Mouse (Mus musculus) thymus, postnatal 25 days (tissue): ENCODE measurements at regions not wholly inside any gene's neighbourhood (a gene's known extent, or its start where the extent isn't known, plus 50 kb on each side); places are given as distances from the start of the nearest gene placed in this dataset.

Source experiments
- DNase-seq: peaks from one replicate; pipeline ENCODE4 v3.0.0; 2022

DNA sequence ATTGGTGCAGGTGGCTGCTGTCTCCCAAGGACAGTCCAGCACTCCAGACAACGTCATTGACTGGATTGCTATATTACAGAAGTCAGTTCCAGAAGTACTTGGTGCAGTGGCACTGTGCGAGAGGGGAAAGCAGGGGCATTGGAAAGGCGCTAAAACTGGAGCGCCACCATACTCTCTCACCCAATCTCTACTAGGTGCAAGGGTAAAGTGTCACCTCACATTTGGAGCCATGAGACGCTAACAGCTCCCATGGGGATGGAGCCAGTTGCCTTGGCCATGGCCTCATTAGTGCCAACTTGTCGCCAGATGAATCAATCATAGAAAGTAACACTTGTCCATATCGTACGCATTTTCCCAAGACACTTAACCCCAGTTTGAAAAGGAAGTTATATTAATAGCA, 1617.2 kb upstream of the Gulo start:
- no peak for DNase-seq

DNA sequence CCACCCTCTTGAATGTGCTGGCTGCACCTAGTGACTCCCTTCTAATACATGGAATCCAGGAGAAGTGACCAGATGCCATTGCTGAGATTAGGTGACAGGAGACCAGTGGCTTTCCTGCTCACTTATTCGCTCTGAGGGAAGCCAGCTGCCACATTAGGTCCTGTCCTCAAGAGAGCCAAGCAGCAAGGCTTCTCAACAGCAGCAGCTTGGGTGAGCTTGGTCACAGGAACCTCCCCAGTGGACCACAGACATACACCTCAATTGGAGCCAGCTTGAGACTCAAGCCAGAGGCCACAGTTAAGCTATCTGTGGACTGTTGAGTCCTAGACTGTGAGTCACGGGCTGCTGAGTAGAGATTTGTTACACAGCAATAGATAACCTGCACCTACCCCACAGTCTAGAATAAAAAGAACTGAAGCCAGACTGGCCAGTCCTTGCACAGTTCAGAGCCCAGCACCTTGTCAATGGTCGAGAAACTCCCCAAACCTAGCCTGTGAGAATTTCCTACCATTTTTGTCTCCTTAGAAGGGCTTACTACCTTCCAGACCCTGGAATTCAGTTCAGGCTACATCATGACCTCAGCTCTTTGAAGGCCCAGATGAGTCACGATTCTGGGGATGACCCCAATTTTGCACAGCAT, 1615.0 kb upstream of the Gulo start:
- no peak for DNase-seq

DNA sequence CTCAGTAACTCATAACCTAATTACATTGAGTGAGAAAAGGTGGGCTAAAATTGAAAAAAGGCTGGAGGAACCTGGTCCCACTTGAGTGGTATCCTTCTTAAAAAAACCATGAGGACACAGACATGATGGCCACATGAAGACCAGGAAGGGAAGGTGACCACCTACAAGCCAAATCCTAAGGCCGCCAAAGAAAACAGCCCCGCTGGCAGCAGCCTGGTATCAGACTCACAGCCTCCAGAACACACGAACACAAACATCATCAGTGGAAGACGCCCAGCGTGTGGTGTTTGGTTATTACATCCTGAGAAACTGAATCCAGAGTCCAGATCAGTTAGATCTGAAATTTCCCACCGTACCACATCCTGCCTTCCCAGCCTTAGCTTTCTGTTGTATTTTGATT, 1613.9 kb upstream of the Gulo start:
- no peak for DNase-seq

DNA sequence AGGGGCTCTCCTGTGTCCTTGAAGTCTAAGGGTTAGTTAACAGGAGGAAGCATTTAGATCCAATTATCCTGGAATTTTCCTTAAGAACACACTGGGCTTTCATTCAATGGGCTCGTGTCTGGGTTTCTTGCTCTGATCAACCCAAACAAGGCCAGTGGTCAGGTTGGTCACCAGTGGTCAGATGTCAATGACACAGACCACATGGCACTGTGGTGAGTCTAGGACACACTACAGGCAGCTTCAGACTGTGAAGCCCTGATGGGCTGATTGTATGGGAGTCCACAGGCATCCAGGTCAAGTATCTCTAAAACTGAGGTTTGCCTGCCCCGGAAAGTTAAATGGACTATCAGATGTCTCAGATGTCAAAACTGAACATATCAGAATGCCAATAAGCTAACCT, 1612.5 kb upstream of the Gulo start:
- DNase-seq = no peak

DNA sequence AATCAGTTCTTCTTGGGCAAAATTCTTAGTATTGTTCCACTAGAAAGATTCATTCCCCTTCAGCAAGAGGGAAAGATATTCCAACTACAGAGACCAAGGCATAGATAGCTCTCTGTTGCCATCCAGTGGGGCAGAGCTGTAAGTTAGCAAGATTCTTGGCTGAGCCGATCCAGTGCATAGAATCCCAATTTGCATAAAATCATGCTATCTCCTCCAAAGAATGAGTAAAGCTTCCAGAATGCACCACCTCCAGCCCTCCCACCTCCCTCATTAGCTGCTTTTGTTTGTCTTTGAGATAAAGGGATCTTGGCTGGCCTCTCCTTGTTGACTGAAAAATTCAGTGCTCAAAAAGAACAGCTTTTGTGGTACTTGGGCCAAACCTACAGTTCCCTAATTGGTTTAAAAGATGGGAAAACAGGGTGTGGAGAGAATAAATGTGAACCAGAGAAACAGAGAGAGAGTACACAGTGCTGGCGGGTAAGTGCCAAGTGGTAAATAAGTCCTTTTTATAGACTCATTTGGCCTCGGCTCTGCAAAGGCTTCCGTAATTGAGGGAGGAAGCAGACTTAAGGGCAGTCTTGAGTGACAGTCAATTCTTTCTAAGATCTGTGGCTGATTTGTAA, 1612.0 kb upstream of the Gulo start:
- no peak for DNase-seq

DNA sequence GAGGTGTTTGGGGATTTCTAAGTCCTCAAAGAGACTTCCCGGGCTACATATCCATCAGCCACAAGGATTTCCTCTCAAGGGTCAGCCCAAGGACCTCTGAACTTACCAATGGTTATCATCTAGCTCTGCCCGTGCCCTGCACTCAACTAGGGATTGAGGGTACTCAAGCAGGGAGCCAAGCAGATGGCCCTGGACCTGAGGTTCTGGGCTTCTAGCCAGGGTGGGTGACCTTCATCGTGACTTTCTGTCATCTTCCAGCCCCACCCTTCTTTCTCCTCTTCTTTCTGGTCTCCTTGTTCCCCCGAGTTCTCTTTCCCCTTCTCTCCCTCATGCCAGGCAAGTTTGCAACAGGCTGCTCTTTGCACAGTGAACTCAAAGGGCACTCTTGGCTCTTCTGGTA, 1610.6 kb upstream of the Gulo start:
- DNase-seq = no peak

DNA sequence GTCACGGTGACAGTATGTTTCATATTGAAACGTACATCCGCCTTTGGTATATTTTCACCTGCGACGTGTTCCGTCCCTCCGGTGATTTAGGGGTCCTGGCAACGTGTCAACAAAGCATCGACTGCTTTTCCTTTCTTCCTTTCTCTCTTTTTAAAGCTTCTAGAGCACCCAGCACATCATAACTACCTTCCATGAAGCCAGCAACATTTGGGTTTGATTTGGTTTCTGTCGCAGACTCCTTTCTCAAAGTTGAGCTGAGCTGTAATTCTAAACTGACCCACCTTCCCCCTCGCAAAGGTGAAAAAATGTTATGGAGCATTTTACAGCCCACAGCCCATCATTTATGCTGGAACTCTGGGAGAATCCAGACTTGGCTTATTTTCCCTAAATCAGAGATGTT, 1605.4 kb upstream of the Gulo start:
- DNase-seq = no peak

DNA sequence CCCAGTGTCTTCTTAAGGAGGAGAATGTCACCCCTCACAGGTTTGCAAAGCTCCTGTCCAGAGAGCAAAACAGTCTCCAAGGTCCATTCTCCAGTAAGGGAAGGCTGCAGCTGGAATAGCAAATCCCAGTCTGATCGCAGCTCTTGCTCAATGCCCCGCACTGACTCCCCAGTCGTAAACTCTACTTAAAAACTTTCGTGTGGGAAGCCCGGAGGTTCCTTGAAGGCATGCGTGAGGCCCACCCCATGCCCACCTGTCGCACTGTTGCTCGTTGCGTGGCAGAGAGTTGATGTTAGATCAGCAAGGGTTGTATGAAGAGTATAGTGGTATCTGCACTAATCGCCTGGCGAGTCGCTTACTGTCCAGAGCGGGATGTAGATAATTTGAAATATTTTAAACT, 1604.7 kb upstream of the Gulo start:
- no peak for DNase-seq

DNA sequence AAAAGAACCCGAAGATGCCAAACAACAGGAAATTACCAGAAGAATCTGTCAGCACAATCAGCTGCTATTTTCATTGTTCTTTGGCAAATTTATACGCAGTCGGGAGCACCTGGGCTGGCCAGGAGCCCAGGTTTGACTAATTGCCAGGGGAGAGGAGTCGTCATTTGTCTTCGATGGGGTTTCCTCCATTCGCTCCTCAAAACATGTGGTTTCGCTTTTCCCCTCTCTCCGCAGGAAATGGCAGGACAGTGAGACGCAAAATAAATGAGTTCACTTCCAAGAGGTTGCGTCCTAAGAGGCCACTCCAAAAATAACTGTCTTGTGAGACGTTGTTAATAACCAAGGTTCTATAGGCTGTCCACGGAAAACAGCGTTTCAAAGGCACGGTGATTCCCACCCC, 1604.2 kb upstream of the Gulo start:
- no peak for DNase-seq

DNA sequence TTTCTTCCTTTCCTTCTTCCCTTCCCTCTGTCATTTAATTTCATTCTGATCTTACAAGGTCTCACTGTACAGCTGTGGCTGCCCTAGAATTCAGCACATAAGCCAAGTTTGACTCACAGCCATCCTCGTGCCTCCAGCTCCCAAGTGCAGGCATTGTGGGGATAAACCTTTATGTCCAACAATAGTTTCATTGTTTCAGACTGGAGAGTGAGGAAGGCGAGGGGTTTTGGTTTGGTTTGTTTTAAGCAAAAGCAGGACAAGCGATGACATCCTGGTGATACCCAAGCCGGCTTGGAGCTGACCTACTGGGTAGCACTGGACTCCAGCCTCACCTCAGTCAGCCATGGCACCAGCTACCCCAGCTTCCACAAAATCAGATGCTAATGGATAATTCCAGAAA, 1603.5 kb upstream of the Gulo start:
- DNase-seq = no peak

DNA sequence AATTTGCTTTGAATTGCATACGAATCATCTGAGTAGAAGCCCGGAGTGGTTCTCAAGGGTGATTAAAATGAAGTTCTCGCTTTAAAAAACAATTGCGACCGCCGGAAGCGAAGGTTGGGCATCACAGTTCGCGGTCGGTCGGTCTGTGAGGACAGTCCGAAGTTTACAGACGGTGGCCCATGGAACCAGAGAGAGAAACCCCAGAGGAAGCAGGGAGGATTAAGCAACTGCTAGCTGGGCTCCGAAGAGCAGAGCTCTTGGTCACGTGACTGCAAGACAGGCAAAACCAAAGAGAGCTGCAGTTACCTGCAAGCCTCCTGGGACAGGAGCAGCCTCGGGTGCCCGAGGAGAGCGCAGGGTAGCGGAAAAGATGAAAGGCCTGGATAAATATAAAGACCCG, 1599.3 kb upstream of the Gulo start:
- no peak for DNase-seq

DNA sequence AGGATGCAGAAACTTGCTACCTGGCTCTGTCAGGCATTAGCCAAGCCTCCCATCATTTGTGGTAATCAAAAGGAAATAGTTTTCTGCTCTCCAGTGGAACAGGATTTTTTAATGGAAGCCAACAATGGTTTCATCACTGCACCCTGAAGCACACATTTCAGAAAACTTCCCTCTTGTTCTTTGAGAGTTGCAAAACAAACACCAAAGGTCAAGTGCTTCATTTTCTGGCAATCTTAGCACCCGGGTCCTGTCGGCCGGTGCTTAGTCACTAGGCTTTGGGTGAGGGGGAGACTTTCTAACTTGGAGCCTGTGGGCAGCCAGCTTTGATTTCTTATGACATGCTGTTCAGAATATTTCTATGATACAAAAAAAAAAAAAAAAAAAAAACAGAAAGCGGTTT, 1594.0 kb upstream of the Gulo start:
- no peak for DNase-seq

DNA sequence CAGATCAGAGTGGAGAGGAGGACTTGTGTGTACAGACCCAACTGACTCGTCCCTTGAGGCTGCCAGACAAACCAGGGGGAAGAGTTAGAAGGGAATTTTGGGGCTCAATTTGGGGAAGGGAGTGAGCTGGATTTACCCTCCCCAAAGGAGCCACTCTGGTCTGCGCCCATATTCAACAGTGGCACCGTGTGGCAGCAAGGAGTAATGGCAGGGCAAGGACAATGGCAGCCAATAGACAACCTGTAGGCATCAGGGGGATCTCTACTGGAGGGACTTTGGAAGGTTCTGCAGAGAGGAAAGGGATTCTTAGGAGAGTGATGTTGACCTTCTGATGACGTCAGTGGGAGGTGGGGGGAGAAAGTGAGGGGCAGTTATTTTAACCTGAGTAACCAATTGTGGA, 1590.7 kb upstream of the Gulo start:
- no peak for DNase-seq

DNA sequence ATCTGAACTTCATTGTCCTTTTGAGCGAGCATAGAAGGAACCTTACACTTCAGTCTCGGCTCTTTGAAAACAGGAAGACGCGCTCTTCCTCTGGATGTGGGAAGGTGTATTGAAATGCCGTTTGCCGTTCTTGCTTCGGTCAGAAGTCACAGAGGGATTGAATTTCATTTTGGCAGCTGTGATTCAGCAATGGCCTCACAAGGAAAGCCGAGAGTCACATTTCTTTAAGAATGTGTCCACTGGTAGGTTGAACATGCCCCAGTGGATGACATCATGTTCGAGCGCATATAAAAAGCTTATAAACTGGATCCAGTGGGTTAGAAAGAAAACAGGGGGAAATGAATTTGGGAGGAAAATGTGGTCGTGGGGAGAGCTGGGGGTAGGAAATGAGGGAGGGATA, 1579.6 kb upstream of the Gulo start:
- no peak for DNase-seq

DNA sequence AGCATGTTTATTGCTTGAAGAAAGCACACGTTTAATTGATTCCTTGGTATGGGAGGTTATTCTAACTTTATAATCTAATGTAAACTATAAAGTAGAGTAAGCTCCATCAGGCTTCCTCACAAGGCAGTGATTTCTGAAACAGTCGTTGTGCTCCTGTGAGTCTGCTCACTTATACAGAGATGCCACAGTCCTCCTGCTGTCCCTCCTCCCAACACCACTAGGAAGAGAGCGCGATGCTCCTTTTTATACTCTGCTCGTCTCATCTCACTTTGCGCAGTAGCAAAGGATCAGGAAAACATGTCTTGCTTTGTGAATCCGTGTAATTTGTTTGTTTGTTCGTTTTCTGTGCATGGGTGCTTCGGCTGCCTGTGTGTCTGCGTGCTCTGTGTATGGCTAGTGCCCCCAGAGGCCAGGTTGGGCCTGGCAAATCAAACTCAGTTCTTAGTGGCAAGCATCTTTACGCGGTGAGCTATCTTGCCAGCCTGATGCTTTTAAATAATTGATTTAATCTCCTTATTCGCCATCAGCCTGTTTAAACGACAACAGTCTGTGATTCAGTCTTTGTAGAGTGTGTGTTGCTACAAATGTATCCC, 1575.5 kb upstream of the Gulo start:
- no peak for DNase-seq

DNA sequence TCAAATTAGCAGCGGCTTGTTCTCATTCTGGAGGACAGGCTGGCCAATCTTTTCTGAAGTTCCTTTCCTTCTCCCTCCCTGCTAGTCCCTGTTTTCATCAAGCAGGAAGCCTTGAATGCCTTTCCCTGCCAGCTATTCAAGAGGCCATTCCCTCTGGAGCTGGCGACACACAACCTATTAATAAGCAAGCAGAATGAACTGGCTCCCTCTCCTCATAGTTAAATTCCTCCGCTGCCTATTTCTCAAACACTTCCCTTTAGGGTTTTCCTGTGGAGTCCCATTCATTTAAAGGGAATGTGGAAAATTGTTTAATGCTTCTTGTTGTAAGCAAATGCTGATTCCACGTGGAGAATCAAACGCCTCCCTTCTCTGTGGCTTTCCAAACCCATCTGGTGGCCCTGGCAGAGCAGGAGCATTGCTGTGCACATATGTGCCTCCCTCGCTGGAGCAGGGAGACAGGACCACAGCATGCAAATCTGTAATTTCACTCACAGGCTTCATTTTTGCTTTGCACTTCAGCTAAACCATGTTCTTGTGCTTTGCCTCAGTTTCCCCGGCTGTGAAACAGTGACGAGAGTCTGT, 1573.3 kb upstream of the Gulo start:
- DNase-seq = no peak

DNA sequence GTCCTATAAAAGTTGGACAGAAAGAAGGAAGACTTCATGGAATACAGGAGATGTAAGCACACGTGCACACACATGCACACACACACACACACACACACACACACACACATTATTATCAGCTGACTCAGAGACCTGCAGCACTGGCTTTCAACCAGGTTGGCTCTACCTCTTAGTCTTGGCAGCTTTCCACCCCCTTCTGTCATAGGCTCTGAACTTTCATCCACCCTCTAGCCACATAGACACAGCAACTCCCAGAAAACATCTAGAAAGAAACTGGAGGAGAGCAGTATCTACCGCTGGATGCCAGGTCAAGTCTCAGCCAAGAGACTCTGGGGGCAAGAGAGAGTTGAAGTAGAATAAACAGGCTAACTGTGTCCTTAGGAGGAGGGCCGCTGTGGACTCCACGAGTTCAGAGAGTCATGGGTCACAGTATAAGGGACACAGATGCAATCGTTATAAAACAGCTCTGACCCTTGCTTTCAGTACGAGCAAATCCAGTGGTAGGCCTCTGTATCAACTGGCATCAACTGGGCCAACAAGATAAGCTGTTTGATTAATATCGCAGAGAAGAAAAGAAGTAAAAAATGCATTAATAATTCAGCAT, 1565.4 kb upstream of the Gulo start:
- no peak for DNase-seq

DNA sequence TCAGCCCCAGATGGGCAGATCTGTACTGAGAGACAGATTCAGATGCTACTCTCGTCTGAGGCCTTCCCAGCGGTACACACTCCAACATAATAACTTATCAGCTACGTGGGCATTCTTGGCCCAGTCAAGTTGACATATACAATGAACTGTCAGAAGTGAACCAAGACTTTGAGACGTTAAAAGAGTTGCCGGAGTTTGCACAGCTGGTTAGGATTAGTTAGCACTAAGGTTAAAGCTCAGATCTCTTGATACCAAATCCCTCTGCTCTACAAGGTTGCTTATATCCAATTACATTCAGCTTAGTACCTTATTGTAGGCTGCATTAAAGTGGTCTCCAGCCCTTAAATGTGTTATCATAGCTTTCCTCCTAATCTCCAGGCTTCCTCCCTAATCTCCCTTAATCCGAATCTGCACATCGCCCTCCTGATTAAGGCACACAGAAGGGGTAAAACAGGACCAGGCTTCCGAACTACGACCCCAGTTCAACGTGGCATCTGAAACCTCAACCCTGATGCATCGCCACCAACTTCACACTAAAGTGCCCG, 1564.5 kb upstream of the Gulo start:
- no peak for DNase-seq

DNA sequence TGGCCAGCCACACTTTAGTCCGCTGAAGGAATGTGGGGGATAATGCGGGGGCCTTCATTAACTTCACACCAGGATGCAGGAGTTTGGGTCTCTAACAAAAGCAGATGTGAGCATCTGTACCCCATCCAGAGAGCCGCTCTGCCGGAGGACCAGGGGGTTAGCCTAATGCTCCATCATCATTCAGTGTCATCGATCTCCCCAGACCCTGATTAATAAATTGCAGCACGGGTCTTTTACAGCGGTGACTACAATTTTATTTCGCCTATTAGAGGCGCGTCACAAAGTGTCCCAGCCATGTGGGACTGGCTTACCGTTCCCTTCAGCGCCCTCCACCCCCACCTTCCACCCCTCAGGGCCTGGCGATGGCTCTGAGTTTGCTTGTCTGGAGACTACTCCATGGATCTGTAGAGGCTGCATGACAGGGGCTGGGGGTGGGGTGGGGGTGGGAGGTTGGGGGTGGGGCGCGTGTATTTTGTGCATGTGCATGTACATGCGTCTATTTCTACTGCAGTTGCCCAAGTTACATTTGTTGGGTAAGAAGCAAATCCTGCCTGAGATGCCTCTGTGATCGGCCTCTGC, 1560.8 kb upstream of the Gulo start:
- no peak for DNase-seq

DNA sequence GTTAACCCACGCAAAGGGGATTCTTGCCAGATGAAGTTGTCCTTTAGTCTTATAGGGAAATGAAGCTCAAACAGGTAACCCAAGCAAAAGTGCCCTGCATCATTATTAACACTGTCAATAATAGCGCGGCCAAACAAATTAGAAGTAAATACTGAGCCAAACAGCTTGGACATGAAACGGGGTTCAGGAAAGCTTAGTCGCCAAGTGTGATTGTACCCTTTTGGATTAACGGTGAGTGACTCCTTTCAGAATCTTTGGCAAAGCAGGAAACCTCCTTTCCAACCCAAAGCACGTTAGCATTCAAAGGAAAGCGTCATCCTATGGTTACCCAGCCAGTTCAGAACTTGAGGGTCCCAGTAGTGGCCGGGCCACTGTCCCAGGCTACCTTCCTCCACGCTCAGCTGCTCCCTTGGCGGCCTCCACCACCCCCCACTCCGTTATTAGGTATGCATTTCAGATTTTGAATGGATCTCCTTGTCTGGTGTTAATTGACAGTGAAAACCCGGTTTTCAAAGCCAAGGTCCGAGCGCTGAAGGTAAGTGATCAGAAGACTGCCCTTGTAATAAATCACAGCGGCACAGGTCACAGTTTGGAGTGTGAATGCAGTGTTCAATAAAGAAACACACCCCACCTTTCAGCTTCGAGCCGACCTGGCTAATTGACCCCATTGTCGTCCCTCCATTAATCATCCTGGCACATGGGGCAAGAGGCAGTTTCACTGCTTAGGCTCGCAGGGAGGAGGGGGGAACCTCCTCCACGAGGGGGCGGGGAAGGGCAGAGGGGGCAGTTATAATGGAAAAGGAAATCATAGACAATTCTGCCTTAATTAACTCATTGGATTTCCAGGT, 1560.1 kb upstream of the Gulo start:
- DNase-seq = no peak

DNA sequence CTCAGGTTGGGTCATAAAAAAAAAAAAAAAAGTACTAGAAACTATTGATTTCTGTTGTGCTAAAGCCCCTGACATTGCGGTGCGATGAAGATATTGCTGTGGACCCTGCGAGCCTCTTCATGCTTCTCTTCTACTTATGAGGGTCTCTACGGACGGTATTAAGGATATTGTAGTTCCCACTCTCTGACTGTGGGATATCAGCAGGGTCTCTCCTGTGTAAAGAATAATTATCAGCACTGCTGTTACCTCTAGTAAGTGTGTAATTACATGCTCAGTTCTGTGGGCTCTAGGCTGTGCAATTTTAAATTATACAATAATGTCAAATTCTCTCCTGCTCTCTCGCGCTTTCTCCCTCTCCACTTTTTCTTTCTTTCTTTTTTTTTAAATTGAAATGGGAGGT, 1545.9 kb upstream of the Gulo start:
- no peak for DNase-seq

DNA sequence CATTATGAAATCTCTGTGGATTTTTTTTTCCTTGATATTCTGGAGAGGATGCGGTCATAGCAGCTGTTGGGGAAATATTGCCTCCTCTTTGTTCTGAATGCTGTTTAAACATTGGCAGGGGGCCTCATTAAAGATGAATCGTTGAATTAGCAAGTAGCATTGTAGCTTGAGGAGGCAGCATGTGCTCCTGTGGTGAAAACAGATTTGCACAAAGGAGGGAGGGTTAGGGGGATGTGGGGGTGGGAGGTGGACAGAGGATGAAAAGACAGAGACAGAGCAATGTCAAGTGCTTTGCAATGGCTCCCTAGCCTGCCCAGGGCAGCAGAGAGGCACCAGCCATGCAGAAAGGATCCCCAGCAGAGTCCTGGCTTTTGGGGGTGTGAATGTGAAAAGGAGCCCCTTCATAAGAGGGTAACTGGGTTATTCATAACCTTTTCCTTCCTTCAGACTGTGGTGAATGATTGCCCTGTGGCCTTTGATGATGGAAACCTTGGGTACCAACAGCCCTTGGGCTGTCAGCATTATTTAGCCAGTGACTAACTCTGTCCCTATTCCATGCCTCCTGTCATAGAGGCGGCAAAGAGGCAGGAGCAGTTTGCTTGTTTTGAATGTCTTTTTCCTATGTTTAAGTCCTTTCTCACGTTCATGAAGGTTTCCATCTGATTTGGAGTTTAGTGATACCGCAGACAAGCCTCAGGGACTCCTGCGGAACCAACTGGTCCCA, 1541.6 kb upstream of the Gulo start:
- no peak for DNase-seq
